Mouse (Mus musculus): ENCODE measurements around the gene Iqsec1. TPM values are rescaled to one million over a fixed set of nuclear protein-coding genes. Genes with fewer than 3 reads are reported as not detected.

Gene Iqsec1
- polyA plus RNA-seq, 1 experiment from 2014 or later: 16.3 TPM

GRCm38 (mm10) chr6:90915585-90915984, 72.9 kb downstream of the Iqsec1 start:
- Histone ChIP-seq H3K36me3 (no peaks in the 10 kb centered on the region), H3K9ac (replicated peaks) (no peak overlapping the region), H3K27me3 (no peaks in the 10 kb centered on the region), H3K4me3 (no peak overlapping the region), H3K27ac (replicated peaks) (no peak overlapping the region), H3K9me3 (no peaks in the 10 kb centered on the region), H3K4me1 (peaks cover 9% of the 10 kb centered on the region), H3K4me2 (replicated peaks) (no peak overlapping the region)
- ATAC-seq (ENCODE audit: low FRiP score, low read depth): no peak
- 60% methylated on average over 2 of the region's 2 CpGs for WGBS

GRCm38 (mm10) chr6:90913771-90914170, 74.7 kb downstream of the Iqsec1 start:
- no peak overlapping the region for H3K4me2 ChIP-seq (replicated peaks)
- no peaks in the 10 kb centered on the region for H3K4me1 ChIP-seq
- H3K27ac ChIP-seq (replicated peaks): no peak overlapping the region
- no peak overlapping the region for H3K4me3 ChIP-seq
- 83% methylated on average over 5 of the region's 5 CpGs for WGBS
- no peaks in the 10 kb centered on the region for H3K36me3 ChIP-seq
- H3K9ac ChIP-seq (replicated peaks): no peak overlapping the region
- H3K9me3 ChIP-seq: no peaks in the 10 kb centered on the region
- H3K27me3 ChIP-seq: no peaks in the 10 kb centered on the region
- ATAC-seq (ENCODE audit: low FRiP score, low read depth): no peak

- Histone ChIP-seq H3K4me1 (no peaks in the 10 kb centered on the region), H3K9me3 (no peaks in the 10 kb centered on the region), H3K27me3 (no peaks in the 10 kb centered on the region), H3K4me3 (no peak overlapping the region), H3K9ac (replicated peaks) (no peak overlapping the region), H3K27ac (replicated peaks) (no peak overlapping the region), H3K4me2 (replicated peaks) (no peak overlapping the region), H3K36me3 (no peaks in the 10 kb centered on the region)
- no peak for ATAC-seq (ENCODE audit: low FRiP score, low read depth)
- WGBS: 84% methylated on average over 6 of the region's 6 CpGs
Measured at GRCm38 (mm10) chr6:90912768-90913167, 75.7 kb downstream of the Iqsec1 start.

GRCm38 (mm10) chr6:90904143-90904542, 84.3 kb downstream of the Iqsec1 start:
- no peak overlapping the region for H3K27ac ChIP-seq (replicated peaks)
- no peaks in the 10 kb centered on the region for H3K27me3 ChIP-seq
- ATAC-seq (ENCODE audit: low FRiP score, low read depth): no peak
- H3K4me3 ChIP-seq: no peak overlapping the region
- no peak overlapping the region for H3K9ac ChIP-seq (replicated peaks)
- H3K4me1 ChIP-seq: peaks cover 9% of the 10 kb centered on the region; the same call in 1 of the 2 replicates
- WGBS: 94% methylated on average over 2 of the region's 2 CpGs
- H3K36me3 ChIP-seq: no peaks in the 10 kb centered on the region
- H3K9me3 ChIP-seq: no peaks in the 10 kb centered on the region
- no peak overlapping the region for H3K4me2 ChIP-seq (replicated peaks)

DNA sequence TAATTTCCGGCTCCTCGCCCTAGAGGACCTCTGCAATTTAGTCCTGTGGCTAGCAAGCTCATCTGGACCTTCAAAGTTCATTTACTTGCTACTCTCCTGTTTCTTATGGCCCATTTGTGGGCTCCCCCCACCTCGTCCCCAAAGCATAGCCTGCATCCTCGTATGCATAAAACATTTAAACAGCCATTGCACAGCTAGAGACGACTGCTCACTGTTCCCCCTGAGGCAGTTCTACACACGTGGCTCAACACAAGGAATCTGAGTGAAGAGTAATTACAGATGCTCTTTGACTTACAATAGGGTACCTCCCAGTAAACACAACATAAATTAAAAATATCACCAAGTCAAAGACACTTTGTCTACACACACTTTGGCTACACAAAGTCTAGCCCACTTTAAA, 88.2 kb downstream of the Iqsec1 start:
- 69% methylated on average over 6 of the region's 6 CpGs for WGBS
- Histone ChIP-seq H3K27me3 (no peaks in the 10 kb centered on the region), H3K9me3 (no peaks in the 10 kb centered on the region), H3K4me3 (no peak overlapping the region), H3K36me3 (no peaks in the 10 kb centered on the region), H3K9ac (replicated peaks) (no peak overlapping the region), H3K27ac (replicated peaks) (no peak overlapping the region), H3K4me2 (replicated peaks) (no peak overlapping the region), H3K4me1 (peaks cover 9% of the 10 kb centered on the region; the same call in 1 of the 2 replicates)
- no peak for ATAC-seq (ENCODE audit: low FRiP score, low read depth)

- Histone ChIP-seq H3K9ac (replicated peaks) (no peak overlapping the region), H3K36me3 (no peaks in the 10 kb centered on the region), H3K9me3 (no peaks in the 10 kb centered on the region), H3K4me1 (peaks cover 9% of the 10 kb centered on the region; the same call in 1 of the 2 replicates), H3K4me2 (replicated peaks) (no peak overlapping the region), H3K27me3 (no peaks in the 10 kb centered on the region), H3K27ac (replicated peaks) (no peak overlapping the region), H3K4me3 (no peak overlapping the region)
- 90% methylated on average over 1 of the region's 1 CpGs for WGBS
- no peak for ATAC-seq (ENCODE audit: low FRiP score, low read depth)
Measured at GRCm38 (mm10) chr6:90899266-90899665, 89.2 kb downstream of the Iqsec1 start.

DNA sequence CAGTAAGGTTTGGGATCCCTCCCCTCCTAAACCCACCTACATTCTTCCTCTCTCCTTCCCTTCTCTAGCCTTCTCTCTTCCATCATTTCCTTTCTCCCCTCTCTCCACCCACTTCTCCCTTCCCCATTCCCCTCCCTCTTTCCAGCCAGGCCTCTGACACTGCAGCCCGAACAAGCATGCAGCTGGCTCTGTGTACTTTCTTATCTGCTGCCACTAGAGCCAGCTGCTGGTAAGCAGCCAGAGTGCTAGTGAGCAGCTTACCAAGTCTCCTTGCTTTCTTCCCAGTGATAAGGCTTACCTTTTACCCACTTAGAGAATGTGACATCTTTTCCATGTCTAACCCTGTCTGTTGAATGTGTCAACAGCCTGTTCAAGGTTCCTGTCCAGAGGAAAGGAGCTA, 90.4 kb downstream of the Iqsec1 start:
- Histone ChIP-seq H3K36me3 (no peaks in the 10 kb centered on the region), H3K27ac (replicated peaks) (no peak overlapping the region), H3K4me1 (peaks cover 9% of the 10 kb centered on the region; the same call in 1 of the 2 replicates), H3K9me3 (no peaks in the 10 kb centered on the region), H3K4me2 (replicated peaks) (no peak overlapping the region), H3K27me3 (no peaks in the 10 kb centered on the region), H3K9ac (replicated peaks) (no peak overlapping the region), H3K4me3 (no peak overlapping the region)
- ATAC-seq (ENCODE audit: low FRiP score, low read depth): no peak
- WGBS: 24% methylated on average over 1 of the region's 1 CpGs

GRCm38 (mm10) chr6:90892401-90892800, 96.1 kb downstream of the Iqsec1 start:
- Histone ChIP-seq H3K9ac (replicated peaks) (no peak overlapping the region), H3K4me2 (replicated peaks) (no peak overlapping the region), H3K27me3 (no peaks in the 10 kb centered on the region), H3K9me3 (no peaks in the 10 kb centered on the region), H3K4me1 (no peaks in the 10 kb centered on the region), H3K27ac (replicated peaks) (no peak overlapping the region), H3K36me3 (no peaks in the 10 kb centered on the region), H3K4me3 (no peak overlapping the region)
- WGBS: 89% methylated on average over 1 of the region's 1 CpGs
- no peak for ATAC-seq (ENCODE audit: low FRiP score, low read depth)

- Histone ChIP-seq H3K9me3 (no peaks in the 10 kb centered on the region), H3K9ac (replicated peaks) (no peak overlapping the region), H3K4me2 (replicated peaks) (no peak overlapping the region), H3K27ac (replicated peaks) (no peak overlapping the region), H3K27me3 (no peaks in the 10 kb centered on the region), H3K4me3 (no peak overlapping the region), H3K4me1 (peaks cover under 1% of the 10 kb centered on the region; the same call in 1 of the 2 replicates), H3K36me3 (no peaks in the 10 kb centered on the region)
- ATAC-seq (ENCODE audit: low FRiP score, low read depth): no peak
- WGBS: 85% methylated on average over 7 of the region's 7 CpGs
Measured at GRCm38 (mm10) chr6:90889356-90890285, 98.9 kb downstream of the Iqsec1 start.

DNA sequence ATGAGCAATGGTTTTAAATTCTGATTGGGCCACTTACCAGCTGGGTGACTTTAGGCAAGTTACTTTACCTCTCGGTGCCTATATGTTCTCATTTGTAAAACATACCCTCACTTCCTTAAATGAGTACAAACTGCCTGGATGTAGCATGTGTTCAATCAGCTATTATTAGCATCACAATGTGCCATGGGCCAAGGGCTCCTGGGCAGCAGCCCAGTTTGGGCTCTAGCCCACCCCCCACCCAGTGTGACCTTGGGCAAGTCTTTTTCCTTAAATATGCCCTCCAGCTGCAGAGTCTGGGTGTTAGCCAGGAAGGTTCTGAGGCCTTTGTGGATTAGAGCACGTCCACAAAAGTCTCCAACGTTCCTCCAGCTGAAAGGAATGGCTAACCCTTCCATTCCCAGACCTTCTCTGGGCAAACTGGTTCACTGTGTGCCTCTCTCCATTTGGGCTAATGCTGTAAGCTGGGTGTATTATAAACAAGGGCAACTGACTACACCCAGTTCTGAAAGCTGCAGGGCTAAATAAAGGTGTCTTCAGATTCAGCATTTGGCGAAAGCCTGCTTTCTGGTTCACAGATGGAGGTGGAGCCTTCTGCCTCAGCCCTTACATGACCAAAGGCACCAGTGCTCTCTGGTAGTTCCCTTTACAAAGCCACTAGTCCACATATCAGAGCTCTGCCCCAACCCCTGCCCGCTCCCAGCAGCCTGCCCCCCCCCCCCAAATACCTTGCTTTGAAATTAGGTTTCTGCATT, 101.3 kb downstream of the Iqsec1 start:
- H3K36me3 ChIP-seq: no peaks in the 10 kb centered on the region
- H3K27ac ChIP-seq (replicated peaks): no peak overlapping the region
- no peak overlapping the region for H3K9ac ChIP-seq (replicated peaks)
- H3K27me3 ChIP-seq: no peaks in the 10 kb centered on the region
- WGBS: 74% methylated on average over 5 of the region's 5 CpGs
- H3K4me1 ChIP-seq: peaks cover 5% of the 10 kb centered on the region; the same call in 1 of the 2 replicates
- no peak overlapping the region for H3K4me2 ChIP-seq (replicated peaks)
- no peak for ATAC-seq (ENCODE audit: low FRiP score, low read depth)
- H3K9me3 ChIP-seq: no peaks in the 10 kb centered on the region
- H3K4me3 ChIP-seq: no peak overlapping the region

GRCm38 (mm10) chr6:90885626-90886025, 102.9 kb downstream of the Iqsec1 start:
- Histone ChIP-seq H3K27ac (replicated peaks) (no peak overlapping the region), H3K4me3 (no peak overlapping the region), H3K4me1 (peaks cover 5% of the 10 kb centered on the region; the same call in 1 of the 2 replicates), H3K36me3 (no peaks in the 10 kb centered on the region), H3K9ac (replicated peaks) (no peak overlapping the region), H3K27me3 (no peaks in the 10 kb centered on the region), H3K4me2 (replicated peaks) (no peak overlapping the region), H3K9me3 (no peaks in the 10 kb centered on the region)
- ATAC-seq (ENCODE audit: low FRiP score, low read depth): no peak
- 88% methylated on average over 1 of the region's 1 CpGs for WGBS

DNA sequence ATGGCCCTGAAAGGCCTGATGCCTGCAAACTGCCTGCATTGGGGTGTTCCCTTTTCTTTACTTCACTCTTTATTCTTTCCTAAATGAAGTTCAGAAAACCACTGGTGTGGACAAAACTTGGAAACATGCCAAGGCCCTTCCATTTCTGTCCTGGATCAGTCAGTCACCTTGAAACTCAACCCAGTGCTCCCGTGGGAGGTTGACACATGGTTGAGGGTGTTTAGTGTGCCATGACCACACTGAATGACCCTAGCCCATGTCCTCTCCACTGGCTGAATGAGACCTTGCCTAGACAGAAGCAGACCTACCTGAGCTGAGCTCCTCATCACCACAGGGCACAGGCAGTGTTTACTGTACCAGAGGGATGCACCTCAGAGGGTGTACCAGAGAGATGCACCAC, 103.9 kb downstream of the Iqsec1 start:
- WGBS: 57% methylated on average over 1 of the region's 1 CpGs
- no peak for ATAC-seq (ENCODE audit: low FRiP score, low read depth)

More for the DNA sequence above, 103.9 kb downstream of the Iqsec1 start:
- Histone ChIP-seq H3K4me3 (no peak overlapping the region), H3K9me3 (no peaks in the 10 kb centered on the region), H3K27me3 (no peaks in the 10 kb centered on the region), H3K9ac (replicated peaks) (no peak overlapping the region), H3K36me3 (no peaks in the 10 kb centered on the region), H3K4me1 (peaks cover 5% of the 10 kb centered on the region; the same call in 1 of the 2 replicates), H3K27ac (replicated peaks) (no peak overlapping the region), H3K4me2 (replicated peaks) (no peak overlapping the region)
